Mouse (Mus musculus) neural tube, embryonic 12.5 days (tissue): ENCODE measurements around the gene Rftn2. TPM values are rescaled to one million over a fixed set of nuclear protein-coding genes. Genes with fewer than 3 reads are reported as not detected.
"Not testable (repeated sequence)": the region's sequence is repeated elsewhere in the genome, so short reads cannot be mapped to it uniquely, and the experiment has no call there.

Experiments used
- ATAC-seq: fragments of 200-750 bp; cut with Nextera tagmentation; 2 replicates; pipeline ENCODE4 v1.8.0; 2017; ENCODE audit warnings: low read depth, mild to moderate bottlenecking, moderate TSS enrichment, moderate library complexity; ENCODE audit not compliant: low FRiP score
- H3K27ac ChIP-seq: fragments of 300-500 bp; sonication (generic); 2 replicates; pipeline ENCODE4 v1.5.1; 2016
- H3K27me3 ChIP-seq: fragments of 300-500 bp; sonication (generic); replicated peaks from 2 replicates; pipeline ENCODE4 v1.6.1; 2016; ENCODE audit warnings: mild to moderate bottlenecking
- H3K36me3 ChIP-seq: fragments of 300-500 bp; sonication (generic); 2 replicates; pipeline ENCODE4 v1.6.1; 2016; ENCODE audit warnings: mild to moderate bottlenecking
- H3K4me1 ChIP-seq: fragments of 300-500 bp; sonication (generic); 2 replicates; pipeline ENCODE4 v1.6.1; 2016
- H3K4me2 ChIP-seq: fragments of 300-500 bp; sonication (generic); replicated peaks from 2 replicates; pipeline ENCODE4 v1.6.1; 2016; ENCODE audit warnings: mild to moderate bottlenecking
- H3K4me3 ChIP-seq: fragments of 300-500 bp; sonication (generic); 2 replicates; pipeline ENCODE4 v1.5.1; 2016
- H3K9ac ChIP-seq: fragments of 300-500 bp; sonication (generic); 2 replicates; pipeline ENCODE4 v1.6.1; 2016; ENCODE audit warnings: mild to moderate bottlenecking
- H3K9me3 ChIP-seq: fragments of 300-500 bp; sonication (generic); 2 replicates; pipeline ENCODE4 v1.6.1; 2016; ENCODE audit warnings: mild to moderate bottlenecking
- WGBS: fragments of 180-500 bp; shearing (Covaris S2); methylation state at CpG from one replicate; pipeline ENCODE4 v1.1.7; 2016; 5-methylcytosine and 5-hydroxymethylcytosine counted together
- polyA plus RNA-seq: library from polyadenylated mRNA; unstranded; fragments of >200 nt; fragmentation: Nextera tagmentation; extraction: Ambion mirVana; gene quantifications from 2 replicates; pipeline ENCODE4 v1.2.1, GENCODE M21; 2016

Gene Rftn2
- polyA plus RNA-seq, 1 experiment from 2014 or later, result 12.5 TPM

DNA sequence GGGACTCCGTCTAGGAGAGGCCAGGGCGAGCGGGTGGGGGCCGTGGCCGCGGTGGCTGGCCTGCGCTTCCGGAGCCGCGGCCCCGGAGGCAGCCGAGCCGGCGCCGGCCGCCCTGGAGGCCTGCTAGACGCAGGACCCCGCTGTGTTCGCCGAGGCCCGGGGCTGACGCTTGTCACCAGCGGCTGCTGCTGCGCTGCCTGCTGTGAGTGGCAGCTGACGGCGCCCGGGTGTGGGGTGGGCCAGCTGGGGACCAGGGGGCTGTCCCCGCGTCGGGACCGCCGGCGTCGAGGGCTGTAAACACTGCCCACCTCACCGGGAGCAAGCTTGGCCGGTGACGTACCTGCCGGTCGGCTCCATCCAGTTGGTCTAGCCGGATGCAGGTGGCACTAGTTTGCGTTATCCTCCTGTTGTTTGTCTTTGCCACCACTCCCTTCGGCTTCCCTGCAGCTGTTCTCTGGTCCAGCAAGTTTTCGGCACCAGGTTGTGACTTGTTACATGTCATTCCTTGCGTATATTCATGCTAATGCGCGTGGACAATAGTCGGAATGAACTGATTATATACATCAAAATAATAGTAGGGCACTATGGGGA is 95.1 kb downstream of the Rftn2 start:
- peak overlapping the region; percentile 70 for H3K4me2 ChIP-seq
- H3K9ac ChIP-seq, result peak overlapping the region; percentile 98
- H3K36me3 ChIP-seq, result peaks cover 7% of the 10 kb centered on the region; the same call in 1 of the 2 replicates
- peak; percentile 93; the same call in 1 of the 2 replicates for ATAC-seq
- no peaks in the 10 kb centered on the region for H3K27me3 ChIP-seq
- H3K9me3 ChIP-seq, result no peaks in the 10 kb centered on the region
- peak overlapping the region; percentile 96 for H3K4me3 ChIP-seq
- WGBS, result under 1% methylated on average over 45 of the region's 47 CpGs
- H3K4me1 ChIP-seq, result peaks cover 10% of the 10 kb centered on the region
- H3K27ac ChIP-seq, result peak overlapping the region; percentile 98

DNA sequence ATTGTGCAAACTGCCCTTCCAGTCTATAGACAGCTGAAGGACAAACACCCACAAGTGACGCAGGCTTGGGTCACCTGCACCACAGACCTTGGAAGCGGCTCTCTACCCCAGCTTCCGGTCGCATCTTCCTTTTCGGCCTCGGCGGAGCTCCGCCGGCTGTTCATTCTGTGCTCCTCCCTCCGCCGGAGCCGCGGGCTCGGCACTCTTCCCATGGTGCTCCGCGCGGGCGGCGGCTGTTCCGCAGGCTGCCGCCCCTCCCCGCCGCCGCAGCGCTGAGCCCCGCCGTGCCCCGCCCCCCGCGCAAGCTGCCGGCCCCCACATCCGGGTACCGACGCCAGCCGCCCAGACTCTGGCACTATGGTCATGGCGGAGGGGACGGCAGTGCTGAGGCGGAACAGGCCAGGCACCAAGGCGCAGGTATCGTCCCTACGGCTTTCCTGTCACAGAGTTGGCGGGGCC is 95.6 kb downstream of the Rftn2 start, which contains the start of gene Mob4:
Gene Mob4, plus strand, starts transcription at position 289 of the 459 bp plus-strand sequence.
- no peaks in the 10 kb centered on the region for H3K27me3 ChIP-seq
- H3K4me3 ChIP-seq, result peak within 1 kb of the TSS; percentile 96
- peak within 1 kb of the TSS; percentile 70 for H3K4me2 ChIP-seq
- under 1% methylated on average over 42 of the region's 42 CpGs for WGBS
- H3K9me3 ChIP-seq, result no peaks in the 10 kb centered on the region
- H3K27ac ChIP-seq, result peak within 1 kb of the TSS; percentile 98
- H3K4me1 ChIP-seq, result peaks cover 10% of the 10 kb centered on the region
- ATAC-seq, result peak; percentile 98
- peak within 1 kb of the TSS; percentile 98 for H3K9ac ChIP-seq
- peaks cover 7% of the 10 kb centered on the region; the same call in 1 of the 2 replicates for H3K36me3 ChIP-seq

DNA sequence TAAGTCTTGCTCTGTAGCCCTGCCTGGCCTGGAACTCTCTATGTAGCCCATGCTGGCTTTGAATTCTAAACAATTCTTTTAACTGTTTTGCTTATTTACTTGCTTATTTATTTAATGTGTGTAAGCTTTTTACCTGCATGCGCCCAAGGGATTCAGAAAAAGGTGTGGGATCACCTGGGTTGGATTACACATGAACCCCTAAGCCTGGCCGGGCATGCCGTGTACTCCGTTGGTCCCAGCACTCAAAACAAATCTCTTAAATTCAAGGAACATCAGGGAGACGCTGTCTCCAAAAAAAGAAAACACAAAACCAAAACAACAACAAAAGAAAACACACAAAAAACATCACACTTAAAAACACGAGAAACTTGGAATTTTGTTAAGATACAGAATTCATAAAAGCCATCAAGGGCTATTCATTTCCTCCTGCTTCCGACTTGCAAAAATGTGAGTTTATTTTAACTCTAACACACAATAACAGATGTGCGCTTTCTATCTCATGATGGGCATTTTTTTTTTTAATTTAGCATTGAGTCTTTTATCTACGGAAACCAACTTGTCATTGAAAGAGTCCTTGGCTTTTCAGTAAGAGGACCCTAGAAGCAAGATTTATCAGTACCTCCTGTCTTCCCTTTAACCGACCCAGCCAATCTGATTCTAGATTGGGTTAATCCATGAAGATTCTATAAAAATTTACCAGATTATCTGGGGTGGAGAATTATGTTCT is 96.2 kb downstream of the Rftn2 start:
- H3K36me3 ChIP-seq, result 0 out of 2 replicates have a peak, but pooled peaks cover 4% of the 10 kb centered on the region
- peak overlapping the region; percentile 70 for H3K4me2 ChIP-seq
- 74% methylated on average over 10 of the region's 10 CpGs for WGBS
- peak overlapping the region; percentile 98; the same call in 1 of the 2 replicates for H3K27ac ChIP-seq
- H3K4me1 ChIP-seq, result peaks cover 10% of the 10 kb centered on the region
- peak overlapping the region; percentile 98 for H3K9ac ChIP-seq
- H3K9me3 ChIP-seq, result no peaks in the 10 kb centered on the region
- ATAC-seq, result no peak
- peak overlapping the region; percentile 96 for H3K4me3 ChIP-seq
- H3K27me3 ChIP-seq, result no peaks in the 10 kb centered on the region

DNA sequence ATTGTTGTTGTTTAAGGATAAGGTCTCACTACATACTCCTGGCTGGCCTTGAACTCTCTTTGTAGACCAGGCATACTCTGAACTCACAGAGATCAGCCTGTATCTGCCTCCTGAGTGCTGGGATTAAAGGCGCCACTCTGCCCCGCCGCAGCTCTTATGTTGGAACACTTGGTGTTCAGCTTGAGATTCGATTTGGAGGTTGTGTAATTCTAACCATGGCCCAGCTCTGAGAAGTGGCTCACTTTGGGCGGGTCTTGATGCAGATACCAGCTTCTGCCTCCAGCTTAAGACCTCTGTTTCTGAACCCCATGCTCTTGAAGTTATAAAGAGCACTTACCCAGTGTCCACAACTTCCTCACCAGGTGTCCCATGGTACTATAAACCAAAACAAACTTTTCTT is 96.9 kb downstream of the Rftn2 start:
- Histone ChIP-seq H3K4me1 (peaks cover 10% of the 10 kb centered on the region), H3K4me3 (no peak overlapping the region), H3K4me2 (no peak overlapping the region), H3K9me3 (no peaks in the 10 kb centered on the region), H3K27me3 (no peaks in the 10 kb centered on the region), H3K36me3 (0 out of 2 replicates have a peak, but pooled peaks cover 4% of the 10 kb centered on the region), H3K9ac (no peak overlapping the region), H3K27ac (no peak overlapping the region)
- ATAC-seq, result no peak
- WGBS, result 96% methylated on average over 5 of the region's 5 CpGs

DNA sequence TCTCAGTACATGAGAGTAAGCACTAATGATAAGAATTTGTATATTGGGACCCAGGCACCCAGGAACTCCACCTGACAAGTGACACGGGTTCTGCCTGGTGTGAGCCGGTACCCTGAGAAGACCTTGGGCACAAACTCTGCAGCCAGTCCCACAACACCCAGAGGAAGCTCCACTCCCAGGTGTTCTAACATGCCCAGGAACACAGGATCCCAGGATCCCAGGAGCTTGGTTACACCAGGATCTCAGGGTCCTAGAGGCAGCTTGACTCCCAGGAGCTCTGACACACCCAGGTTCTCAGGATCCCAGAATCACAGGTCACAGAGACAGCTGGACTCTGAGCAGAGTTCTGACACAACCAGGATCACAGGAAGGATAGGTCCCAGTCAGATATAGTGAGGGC is 102.4 kb downstream of the Rftn2 start:
- H3K4me1 ChIP-seq, H3K9ac ChIP-seq, H3K27me3 ChIP-seq, H3K4me3 ChIP-seq, H3K9me3 ChIP-seq, H3K36me3 ChIP-seq, H3K4me2 ChIP-seq, ATAC-seq, H3K27ac ChIP-seq: not testable (repeated sequence)
- WGBS, result 99% methylated on average over 2 of the region's 2 CpGs

DNA sequence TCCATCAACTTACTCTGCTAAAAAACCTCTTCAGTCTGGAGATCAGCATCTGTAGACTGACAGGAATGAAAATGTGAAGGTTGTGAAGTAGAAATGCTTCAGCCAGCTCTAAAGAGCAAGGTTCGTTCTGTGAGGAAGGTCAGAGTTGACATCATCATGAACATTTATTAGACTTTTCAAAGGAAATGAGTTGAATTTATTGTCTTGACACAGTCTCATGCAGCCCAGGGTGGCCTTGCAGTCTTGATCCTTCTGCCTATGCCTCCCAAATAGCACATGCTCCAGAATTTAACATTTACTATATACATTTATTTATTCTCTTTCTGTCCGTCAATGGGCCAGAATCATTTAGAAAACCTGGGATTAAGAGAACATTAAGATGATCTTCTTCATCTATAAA is 103.0 kb downstream of the Rftn2 start:
- Histone ChIP-seq H3K36me3 (no peaks in the 10 kb centered on the region), H3K4me1 (no peaks in the 10 kb centered on the region), H3K9ac (no peak overlapping the region), H3K27me3 (no peaks in the 10 kb centered on the region), H3K9me3 (no peaks in the 10 kb centered on the region), H3K4me2 (no peak overlapping the region), H3K4me3 (no peak overlapping the region), H3K27ac (no peak overlapping the region)
- 92% methylated on average over 2 of the region's 2 CpGs for WGBS
- no peak for ATAC-seq

DNA sequence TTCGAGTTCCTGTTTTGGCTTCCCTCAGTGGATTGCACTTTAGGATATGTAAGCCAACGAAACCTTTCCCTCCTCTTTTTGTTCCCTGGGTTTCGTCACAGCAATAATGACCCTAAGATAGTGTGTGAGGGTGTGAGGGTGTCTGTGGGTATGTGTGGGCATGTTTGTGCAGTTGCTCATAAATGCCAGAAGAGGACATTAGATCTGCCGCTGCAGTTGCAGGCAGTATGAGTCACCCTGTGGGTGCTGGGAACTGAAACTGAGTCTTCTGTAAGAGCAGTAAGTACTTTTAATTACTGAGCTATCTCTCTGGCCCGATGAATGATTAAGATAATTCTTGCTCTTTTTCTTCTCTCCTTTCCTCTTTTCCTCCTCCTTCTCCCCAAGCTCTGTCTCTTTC is 103.5 kb downstream of the Rftn2 start:
- no peak overlapping the region for H3K27ac ChIP-seq
- no peak for ATAC-seq
- 89% methylated on average over 5 of the region's 5 CpGs for WGBS
- H3K36me3 ChIP-seq, result no peaks in the 10 kb centered on the region
- H3K4me3 ChIP-seq, result no peak overlapping the region
- no peak overlapping the region for H3K9ac ChIP-seq
- no peaks in the 10 kb centered on the region for H3K9me3 ChIP-seq
- H3K4me2 ChIP-seq, result no peak overlapping the region
- no peaks in the 10 kb centered on the region for H3K27me3 ChIP-seq
- no peaks in the 10 kb centered on the region for H3K4me1 ChIP-seq

Other genes with a start within 250 kb of the Rftn2 start
- gene Sf3b1, start 199.3 kb downstream of the Rftn2 start, polyA plus RNA-seq, result 321 and 327 TPM in 2 replicates
- 30.4 and 31.5 TPM in 2 replicates for gene Coq10b, start 174.0 kb downstream of the Rftn2 start, polyA plus RNA-seq
- 329 and 346 TPM in 2 replicates for gene Hspe1, start 138.7 kb downstream of the Rftn2 start, polyA plus RNA-seq
- 338 TPM in 2 replicates for gene Hspd1, start 138.5 kb downstream of the Rftn2 start, polyA plus RNA-seq
- gene Mob4, start 95.6 kb downstream of the Rftn2 start, polyA plus RNA-seq, result 158 and 165 TPM in 2 replicates
- 3.1 and 3.3 TPM in 2 replicates for gene Mars2, start 10.4 kb upstream of the Rftn2 start, polyA plus RNA-seq
- gene Boll, start 136.7 kb upstream of the Rftn2 start, polyA plus RNA-seq, result 0.36 and 0.61 TPM in 2 replicates
- gene Plcl1, start 179.1 kb upstream of the Rftn2 start, polyA plus RNA-seq, result 4.9 and 5.1 TPM in 2 replicates